Mouse (Mus musculus): ENCODE data around the gene 3110009E18Rik. TPM values are rescaled to one million over a fixed set of nuclear protein-coding genes. Genes with fewer than 3 reads are reported as not detected.

Gene 3110009E18Rik
- polyA plus RNA-seq, 1 experiment = 5.6 TPM

- TF ChIP-seq CTCF (IDR thresholded peaks at IDR 0.05; ENCODE audit: control insufficient read depth, insufficient read depth, insufficient replicate concordance, low read depth, low read length) = no peak
- no peak for TF ChIP-seq POLR2A (IDR thresholded peaks at IDR 0.05; ENCODE audit: control insufficient read depth, low read depth, low read length)
- no peak overlapping the region for H3K4me3 ChIP-seq (ENCODE audit: control insufficient read depth, low read depth, low read length)
- H3K27ac ChIP-seq (ENCODE audit: control insufficient read depth, insufficient read depth, low read depth, low read length) = no peak overlapping the region
- no peaks in the 10 kb centered on the region for H3K27me3 ChIP-seq (ENCODE audit: control insufficient read depth, insufficient read depth, low read length)
- peaks cover 4% of the 10 kb centered on the region; the same call in 1 of the 2 replicates for H3K4me1 ChIP-seq (ENCODE audit: control insufficient read depth, insufficient read depth, low read length)
- H3K36me3 ChIP-seq (ENCODE audit: control insufficient read depth, insufficient read depth, low read length) = no peaks in the 10 kb centered on the region
Measured at GRCm38 (mm10) chr1:120146994-120147393, 26.0 kb downstream of the 3110009E18Rik start.

GRCm38 (mm10) chr1:120154232-120154631 is 33.2 kb downstream of the 3110009E18Rik start:
- no peak overlapping the region for H3K4me3 ChIP-seq (ENCODE audit: control insufficient read depth, low read depth, low read length)
- H3K27ac ChIP-seq (ENCODE audit: control insufficient read depth, insufficient read depth, low read depth, low read length) = no peak overlapping the region
- H3K36me3 ChIP-seq (ENCODE audit: control insufficient read depth, insufficient read depth, low read length) = no peaks in the 10 kb centered on the region
- TF ChIP-seq POLR2A (IDR thresholded peaks at IDR 0.05; ENCODE audit: control insufficient read depth, low read depth, low read length) (no peak), CTCF (IDR thresholded peaks at IDR 0.05; ENCODE audit: control insufficient read depth, insufficient read depth, insufficient replicate concordance, low read depth, low read length) (no peak)
- H3K27me3 ChIP-seq (ENCODE audit: control insufficient read depth, insufficient read depth, low read length) = no peaks in the 10 kb centered on the region
- H3K4me1 ChIP-seq (ENCODE audit: control insufficient read depth, insufficient read depth, low read length) = no peaks in the 10 kb centered on the region

- Histone ChIP-seq H3K4me1 (ENCODE audit: control insufficient read depth, insufficient read depth, low read length) (no peaks in the 10 kb centered on the region), H3K27ac (ENCODE audit: control insufficient read depth, insufficient read depth, low read depth, low read length) (no peak overlapping the region), H3K27me3 (ENCODE audit: control insufficient read depth, insufficient read depth, low read length) (no peaks in the 10 kb centered on the region), H3K36me3 (ENCODE audit: control insufficient read depth, insufficient read depth, low read length) (no peaks in the 10 kb centered on the region), H3K4me3 (ENCODE audit: control insufficient read depth, low read depth, low read length) (no peak overlapping the region)
- TF ChIP-seq POLR2A (IDR thresholded peaks at IDR 0.05; ENCODE audit: control insufficient read depth, low read depth, low read length) (no peak), CTCF (IDR thresholded peaks at IDR 0.05; ENCODE audit: control insufficient read depth, insufficient read depth, insufficient replicate concordance, low read depth, low read length) (peak; percentile 70; the same call in 1 of the 2 replicates)
Measured at GRCm38 (mm10) chr1:120155325-120155724, 34.3 kb downstream of the 3110009E18Rik start.

DNA sequence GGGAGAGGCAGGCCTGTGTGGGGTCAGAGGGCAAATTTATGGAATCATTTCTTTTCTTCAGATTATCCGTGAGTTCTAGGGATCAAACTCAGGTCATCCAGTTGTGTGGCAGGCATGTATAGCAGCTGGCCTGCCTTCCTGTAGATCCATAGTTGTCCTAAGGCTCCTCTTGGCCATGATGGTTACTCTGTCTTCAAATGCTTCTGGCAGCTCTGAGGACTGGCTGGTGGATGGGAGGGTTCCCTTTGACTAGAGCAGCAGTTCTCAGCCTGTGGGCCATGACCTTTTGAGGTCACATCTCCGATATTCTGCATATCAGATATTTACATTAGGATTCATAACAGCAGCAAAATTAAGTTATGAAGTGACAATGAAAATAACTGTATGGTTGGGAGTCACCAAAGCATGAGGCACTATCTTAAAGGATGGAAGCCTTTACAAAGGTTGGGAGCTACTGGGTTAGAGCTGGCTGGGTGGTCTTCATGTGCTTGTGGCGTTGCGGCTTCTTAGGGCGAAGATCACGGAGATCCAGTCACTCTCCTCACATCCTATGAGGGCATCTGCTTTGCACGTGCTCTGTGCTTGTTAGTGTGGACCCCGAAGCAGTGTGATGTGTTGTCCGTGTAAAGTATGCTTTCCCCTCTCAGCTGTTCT is 37.6 kb downstream of the 3110009E18Rik start:
- H3K4me1 ChIP-seq (ENCODE audit: control insufficient read depth, insufficient read depth, low read length) = no peaks in the 10 kb centered on the region
- H3K27me3 ChIP-seq (ENCODE audit: control insufficient read depth, insufficient read depth, low read length) = no peaks in the 10 kb centered on the region
- no peaks in the 10 kb centered on the region for H3K36me3 ChIP-seq (ENCODE audit: control insufficient read depth, insufficient read depth, low read length)
- no peak overlapping the region for H3K27ac ChIP-seq (ENCODE audit: control insufficient read depth, insufficient read depth, low read depth, low read length)
- TF ChIP-seq CTCF (IDR thresholded peaks at IDR 0.05; ENCODE audit: control insufficient read depth, insufficient read depth, insufficient replicate concordance, low read depth, low read length) (no peak), POLR2A (IDR thresholded peaks at IDR 0.05; ENCODE audit: control insufficient read depth, low read depth, low read length) (no peak)
- H3K4me3 ChIP-seq (ENCODE audit: control insufficient read depth, low read depth, low read length) = no peak overlapping the region

DNA sequence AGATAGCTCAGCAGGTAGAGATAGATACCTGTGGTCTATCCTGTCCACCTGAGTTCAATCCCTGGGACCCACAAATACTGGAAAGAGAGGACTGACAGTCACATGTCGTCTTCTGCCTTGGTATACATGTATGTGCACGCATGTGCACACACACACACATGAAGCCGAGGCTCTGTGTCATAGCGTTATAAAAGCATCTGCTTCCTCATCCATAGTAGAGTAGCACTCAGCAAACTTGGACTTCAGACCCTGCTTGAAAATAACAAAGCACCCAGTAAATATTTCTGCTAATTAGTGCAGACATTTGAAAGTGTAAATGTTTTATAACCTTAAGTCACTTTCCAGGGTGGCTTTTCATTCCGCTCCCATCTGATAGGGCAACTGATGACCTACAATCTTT is 40.5 kb downstream of the 3110009E18Rik start:
- H3K27me3 ChIP-seq (ENCODE audit: control insufficient read depth, insufficient read depth, low read length) = no peaks in the 10 kb centered on the region
- no peaks in the 10 kb centered on the region for H3K4me1 ChIP-seq (ENCODE audit: control insufficient read depth, insufficient read depth, low read length)
- H3K4me3 ChIP-seq (ENCODE audit: control insufficient read depth, low read depth, low read length) = no peak overlapping the region
- H3K36me3 ChIP-seq (ENCODE audit: control insufficient read depth, insufficient read depth, low read length) = no peaks in the 10 kb centered on the region
- no peak overlapping the region for H3K27ac ChIP-seq (ENCODE audit: control insufficient read depth, insufficient read depth, low read depth, low read length)
- TF ChIP-seq POLR2A (IDR thresholded peaks at IDR 0.05; ENCODE audit: control insufficient read depth, low read depth, low read length) = no peak
- TF ChIP-seq CTCF (IDR thresholded peaks at IDR 0.05; ENCODE audit: control insufficient read depth, insufficient read depth, insufficient replicate concordance, low read depth, low read length) = no peak

DNA sequence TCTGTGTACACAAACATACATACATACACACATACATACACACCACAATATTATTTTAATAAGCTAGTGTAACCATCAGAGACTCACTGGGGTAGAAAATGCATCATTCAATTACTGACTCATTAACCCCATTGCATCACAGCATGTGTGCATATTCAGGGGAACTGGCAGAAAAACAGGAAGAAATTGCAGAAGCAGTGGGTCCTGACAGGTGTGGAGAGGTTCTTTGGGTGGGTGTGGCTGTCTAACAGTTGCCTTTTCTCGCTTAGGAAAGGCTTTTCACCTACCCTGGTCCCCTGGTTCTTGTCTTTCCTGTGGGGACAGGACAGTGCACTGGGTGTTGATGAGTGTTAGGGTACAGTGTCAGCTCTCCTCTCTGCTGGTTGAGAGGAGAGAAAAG is 41.6 kb downstream of the 3110009E18Rik start:
- no peaks in the 10 kb centered on the region for H3K4me1 ChIP-seq (ENCODE audit: control insufficient read depth, insufficient read depth, low read length)
- no peak overlapping the region for H3K4me3 ChIP-seq (ENCODE audit: control insufficient read depth, low read depth, low read length)
- TF ChIP-seq POLR2A (IDR thresholded peaks at IDR 0.05; ENCODE audit: control insufficient read depth, low read depth, low read length) = no peak
- TF ChIP-seq CTCF (IDR thresholded peaks at IDR 0.05; ENCODE audit: control insufficient read depth, insufficient read depth, insufficient replicate concordance, low read depth, low read length) = no peak
- no peaks in the 10 kb centered on the region for H3K36me3 ChIP-seq (ENCODE audit: control insufficient read depth, insufficient read depth, low read length)
- no peak overlapping the region for H3K27ac ChIP-seq (ENCODE audit: control insufficient read depth, insufficient read depth, low read depth, low read length)
- H3K27me3 ChIP-seq (ENCODE audit: control insufficient read depth, insufficient read depth, low read length) = no peaks in the 10 kb centered on the region

DNA sequence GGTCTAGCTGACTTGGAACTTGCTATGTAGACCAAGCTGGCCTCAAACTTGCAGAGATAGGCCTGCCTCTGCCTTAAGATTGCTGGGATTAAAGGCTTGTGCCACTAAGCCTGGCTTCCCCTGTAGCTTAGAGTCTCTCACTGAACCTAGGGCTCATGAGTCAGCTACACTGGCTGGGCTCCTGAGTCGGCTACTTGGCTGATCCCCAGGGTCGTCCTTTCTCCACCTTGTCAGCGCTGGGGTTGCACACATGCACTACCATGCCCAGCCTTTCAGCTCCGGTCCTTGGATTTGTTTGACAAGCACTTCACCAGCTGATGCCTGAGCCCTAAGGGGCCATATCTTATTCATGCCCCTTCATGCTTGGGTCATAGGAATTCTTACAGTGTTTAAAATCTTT is 47.0 kb downstream of the 3110009E18Rik start:
- TF ChIP-seq POLR2A (IDR thresholded peaks at IDR 0.05; ENCODE audit: control insufficient read depth, low read depth, low read length) = no peak
- no peak for TF ChIP-seq CTCF (IDR thresholded peaks at IDR 0.05; ENCODE audit: control insufficient read depth, insufficient read depth, insufficient replicate concordance, low read depth, low read length)
- Histone ChIP-seq H3K36me3 (ENCODE audit: control insufficient read depth, insufficient read depth, low read length) (no peaks in the 10 kb centered on the region), H3K4me3 (ENCODE audit: control insufficient read depth, low read depth, low read length) (no peak overlapping the region), H3K4me1 (ENCODE audit: control insufficient read depth, insufficient read depth, low read length) (no peaks in the 10 kb centered on the region), H3K27me3 (ENCODE audit: control insufficient read depth, insufficient read depth, low read length) (no peaks in the 10 kb centered on the region), H3K27ac (ENCODE audit: control insufficient read depth, insufficient read depth, low read depth, low read length) (no peak overlapping the region)

All from testis, adult 2 months (tissue).